Mouse (Mus musculus) erythroblast, embryonic 14.5 days (primary cell): Measurements from ENCODE around the gene Apon.

ENCODE experiments used
- GATA1 ChIP-seq: IDR thresholded peaks from 2 replicates; pipeline ENCODE4 v1.6.1; 2012; ENCODE audit warnings: low read length, inconsistent platforms, mixed read lengths
- TAL1 ChIP-seq: IDR thresholded peaks from 3 replicates; pipeline ENCODE4 v1.6.1; 2012; ENCODE audit warnings: low read length, inconsistent platforms, mixed read lengths

GRCm38 (mm10) chr10:128283604-128284579, 30.0 kb downstream of the Apon start:
- no peak for TF ChIP-seq GATA1
- TF ChIP-seq TAL1: no peak
